Mouse (Mus musculus) CH12.LX (cell line): ENCODE measurements around the gene Fam13a. TPM values are rescaled to one million over a fixed set of nuclear protein-coding genes. Genes with fewer than 3 reads are reported as not detected.

Experiments
- DNase-seq: peaks from one replicate; pipeline ENCODE4 v3.0.0-alpha.2; 2013; ENCODE audit errors: extremely low read depth
- H3K27ac ChIP-seq: 2 replicates; pipeline ENCODE4 v1.5.1; 2012; ENCODE audit warnings: low read depth, mild to moderate bottlenecking, control low read depth, moderate library complexity; ENCODE audit not compliant: insufficient read depth
- H3K27me3 ChIP-seq: replicated peaks from 2 replicates; pipeline ENCODE3; 2012; ENCODE audit warnings: inconsistent platforms
- H3K36me3 ChIP-seq, 2 experiments: replicated peaks in 1 of 2; 2 replicates each; pipeline versions ENCODE3 to v1.6.1; 2012; ENCODE audit warnings: inconsistent platforms in 1 of 2, low read length in 1 of 2, mild to moderate bottlenecking in 1 of 2, mixed read lengths in 1 of 2, moderate library complexity in 1 of 2; ENCODE audit not compliant: control insufficient read depth in 1 of 2, insufficient read depth in 1 of 2
- H3K4me1 ChIP-seq, 2 experiments: 2 replicates each; pipeline ENCODE4 v1.6.1; 2012; ENCODE audit warnings: inconsistent platforms in 1 of 2, moderate library complexity in 1 of 2; ENCODE audit not compliant: insufficient read depth in 2 of 2, control insufficient read depth in 1 of 2
- H3K4me2 ChIP-seq: 2 replicates; pipeline ENCODE4 v1.6.1; 2012; ENCODE audit warnings: low read depth, mild to moderate bottlenecking, control low read depth; ENCODE audit not compliant: poor library complexity, insufficient read depth, severe bottlenecking
- H3K4me3 ChIP-seq, 3 experiments: fragments of 150-350 bp in 1 of 3; sonication (generic) in 1 of 3; replicated peaks in 1 of 3; 2 replicates each; pipeline versions ENCODE3 to v1.5.1; 2011 to 2012; ENCODE audit warnings: low read depth in 2 of 3, low read length in 2 of 3, mild to moderate bottlenecking in 2 of 3, moderate library complexity in 2 of 3, control low read depth in 1 of 3, improper control_type of control experiment in 1 of 3, inconsistent platforms in 1 of 3, mixed read lengths in 1 of 3; ENCODE audit not compliant: poor library complexity in 1 of 3
- H3K79me2 ChIP-seq: replicated peaks from 2 replicates; pipeline ENCODE4 v1.6.1; 2012; ENCODE audit warnings: mild to moderate bottlenecking, moderate library complexity; ENCODE audit not compliant: control insufficient read depth, poor library complexity, insufficient read depth, severe bottlenecking; ENCODE audit errors: extremely low read depth
- H3K9ac ChIP-seq: 2 replicates; pipeline ENCODE4 v1.6.1; 2012; ENCODE audit warnings: low read depth, mild to moderate bottlenecking, control low read depth, moderate library complexity; ENCODE audit not compliant: insufficient read depth
- H3K9me3 ChIP-seq: replicated peaks from 2 replicates; pipeline ENCODE3; 2012; ENCODE audit warnings: low read length, inconsistent platforms, mixed read lengths
- CHD1 ChIP-seq: IDR thresholded peaks from 2 replicates; pipeline ENCODE4 v1.6.1; 2012; ENCODE audit warnings: low read depth, low read length, improper control_type of control experiment, inconsistent platforms
- CHD2 ChIP-seq: IDR thresholded peaks from 2 replicates; pipeline ENCODE4 v1.6.1; 2011; ENCODE audit warnings: low read length, improper control_type of control experiment
- CTCF ChIP-seq, 2 experiments: IDR thresholded peaks in 1 of 2; conservative IDR thresholded peaks in 1 of 2; 2 replicates each; pipeline ENCODE4 v1.5.1; 2011 to 2012; ENCODE audit warnings: low read depth in 2 of 2, low read length in 2 of 2, improper control_type of control experiment in 1 of 2, inconsistent platforms in 1 of 2, mild to moderate bottlenecking in 1 of 2, moderate library complexity in 1 of 2
- ELF1 ChIP-seq: IDR thresholded peaks from 2 replicates; pipeline ENCODE4 v1.6.1; 2014; ENCODE audit warnings: low read depth, mild to moderate bottlenecking, inconsistent platforms, low read length, improper control_type of control experiment
- EP300 ChIP-seq: IDR thresholded peaks from 2 replicates; pipeline ENCODE4 v1.6.1; 2011; ENCODE audit warnings: low read length, improper control_type of control experiment
- GABPA ChIP-seq: IDR thresholded peaks from 2 replicates; pipeline ENCODE4 v1.6.1; 2012; ENCODE audit warnings: low read depth, low read length, improper control_type of control experiment, inconsistent platforms; ENCODE audit not compliant: insufficient replicate concordance
- HCFC1 ChIP-seq: IDR thresholded peaks from 2 replicates; pipeline ENCODE4 v1.6.1; 2012; ENCODE audit warnings: low read depth, mild to moderate bottlenecking, inconsistent platforms, low read length, improper control_type of control experiment
- JUN ChIP-seq: IDR thresholded peaks from 2 replicates; pipeline ENCODE4 v1.6.1; 2011; ENCODE audit warnings: low read depth, mild to moderate bottlenecking, low read length, improper control_type of control experiment, moderate library complexity; ENCODE audit not compliant: insufficient read depth
- JUND ChIP-seq: conservative IDR thresholded peaks from 2 replicates; pipeline ENCODE4 v1.6.1; 2011; ENCODE audit warnings: low read depth, low read length, improper control_type of control experiment
- KAT2A ChIP-seq: IDR thresholded peaks from 2 replicates; pipeline ENCODE4 v1.6.1; 2012; ENCODE audit warnings: low read length, improper control_type of control experiment, inconsistent platforms; ENCODE audit not compliant: insufficient replicate concordance
- MAZ ChIP-seq: IDR thresholded peaks from 2 replicates; pipeline ENCODE4 v1.6.1; 2012; ENCODE audit warnings: low read depth, mild to moderate bottlenecking, inconsistent platforms, low read length, improper control_type of control experiment, moderate library complexity
- MEF2A ChIP-seq: IDR thresholded peaks from 2 replicates; pipeline ENCODE4 v1.6.1; 2014; ENCODE audit warnings: low read depth, mild to moderate bottlenecking, inconsistent platforms, low read length, improper control_type of control experiment, borderline replicate concordance
- NELFE ChIP-seq: IDR thresholded peaks from 2 replicates; pipeline ENCODE4 v1.6.1; 2011; ENCODE audit warnings: low read depth, low read length, improper control_type of control experiment
- PAX5 ChIP-seq: IDR thresholded peaks from 2 replicates; pipeline ENCODE4 v1.6.1; 2012; ENCODE audit warnings: low read length, inconsistent platforms, mixed read lengths
- POLR2AphosphoS2 ChIP-seq: IDR thresholded peaks from 2 replicates; pipeline ENCODE4 v1.6.1; 2011; ENCODE audit warnings: low read depth, low read length, improper control_type of control experiment
- RAD21 ChIP-seq: IDR thresholded peaks from 2 replicates; pipeline ENCODE4 v1.6.1; 2011; ENCODE audit warnings: low read depth, mild to moderate bottlenecking, low read length, improper control_type of control experiment, moderate library complexity
- RCOR1 ChIP-seq: conservative IDR thresholded peaks from 2 replicates; pipeline ENCODE4 v1.6.1; 2012; ENCODE audit warnings: low read depth, mild to moderate bottlenecking, inconsistent platforms, low read length, improper control_type of control experiment
- SIN3A ChIP-seq: IDR thresholded peaks from 2 replicates; pipeline ENCODE4 v1.6.1; 2012; ENCODE audit warnings: low read length, improper control_type of control experiment, inconsistent platforms
- SMC3 ChIP-seq: IDR thresholded peaks from 2 replicates; pipeline ENCODE4 v1.6.1; 2011; ENCODE audit warnings: low read depth, low read length, improper control_type of control experiment
- USF2 ChIP-seq: conservative IDR thresholded peaks from 2 replicates; pipeline ENCODE4 v1.6.1; 2011; ENCODE audit warnings: low read depth, low read length, improper control_type of control experiment
- ZKSCAN1 ChIP-seq: IDR thresholded peaks from 2 replicates; pipeline ENCODE4 v1.6.1; 2012; ENCODE audit warnings: low read depth, inconsistent platforms, low read length, improper control_type of control experiment, borderline replicate concordance
- ZNF384 ChIP-seq: IDR thresholded peaks from 2 replicates; pipeline ENCODE4 v1.6.1; 2012; ENCODE audit warnings: low read depth, low read length, improper control_type of control experiment, inconsistent platforms
- dilution Hi-C: fragments of 300-500 bp; cut with MboI; formaldehyde crosslinking; loops from 2 replicates; pipeline ENCODE4 v1.14.3; 2020; ENCODE audit warnings: low sequenced_read_pairs; ENCODE audit not compliant: extremely low pct_unique_long_range_greater_than_20kb, extremely low pct_ligation_motif_present
- in situ Hi-C: fragments of 300-500 bp; cut with MboI; formaldehyde crosslinking; loops from 3 replicates; pipeline ENCODE4 v1.14.3; 2019; ENCODE audit warnings: low sequenced_read_pairs, low pct_ligation_motif_present, low pct_unique_long_range_greater_than_20kb, mixed read lengths
- polyA plus RNA-seq: library from polyadenylated mRNA; unstranded; fragments of >175 nt; gene quantifications from 2 replicates; pipeline ENCODE4 v1.2.1, GENCODE M21; 2012; ENCODE audit warnings: low read depth; ENCODE audit not compliant: insufficient read length
- total RNA-seq, 2 experiments: library from RNA; depleted of rRNA; stranded (reverse); fragments of 300-350 nt in 1 of 2; fragments of >200 nt in 1 of 2; gene quantifications; 2 replicates each; pipeline ENCODE4 v1.2.3; 2012 to 2014

Gene Fam13a
- total and polyA plus RNA-seq, 3 experiments, result 0.17 to 0.21 TPM; not detected in 1

DNA sequence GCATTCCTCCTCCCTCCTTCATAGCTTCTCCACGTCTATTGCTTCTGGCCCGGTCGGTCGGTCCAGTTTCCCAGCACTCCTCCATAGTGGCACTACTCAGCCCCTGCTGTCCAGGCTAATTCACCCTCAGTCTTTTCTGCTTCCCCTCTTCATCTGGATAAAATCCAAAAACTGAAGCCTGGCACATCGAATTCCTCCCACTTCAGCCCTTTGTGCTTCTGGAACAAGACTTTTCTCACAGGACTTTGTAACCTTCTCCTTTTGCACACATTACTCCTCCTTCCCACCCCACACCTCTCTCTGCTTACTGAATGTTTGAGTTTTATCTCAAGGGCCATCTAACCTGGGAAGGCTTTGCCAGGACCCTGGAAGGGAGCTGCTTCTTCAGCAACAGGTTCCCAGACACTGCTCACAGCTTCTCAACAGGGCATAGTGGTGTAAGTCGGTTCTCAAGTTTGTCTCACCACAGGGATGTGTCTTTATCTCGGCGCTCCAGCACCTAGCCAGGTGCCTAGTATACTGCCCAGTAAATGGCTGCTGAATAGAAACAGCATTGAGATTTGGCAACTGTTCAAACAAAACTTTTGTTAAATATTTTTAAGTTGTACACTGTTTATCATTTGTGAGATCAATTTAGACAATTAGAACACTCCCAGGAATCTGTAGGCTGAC, 10.1 kb downstream of the Fam13a start:
- H3K4me3 ChIP-seq, result no peak overlapping the region
- no peaks in the 10 kb centered on the region for H3K9me3 ChIP-seq
- H3K9ac ChIP-seq, result no peak overlapping the region
- no peak for DNase-seq
- no peak for TF ChIP-seq RCOR1
- no peak for TF ChIP-seq MEF2A
- no peak for TF ChIP-seq NELFE
- TF ChIP-seq ZKSCAN1, result no peak
- no peak for TF ChIP-seq USF2
- TF ChIP-seq JUN, result no peak
- TF ChIP-seq KAT2A, result no peak
- no peak for TF ChIP-seq ZNF384
- no peak for TF ChIP-seq SIN3A
- TF ChIP-seq CHD1, result no peak
- no peak for TF ChIP-seq SMC3
- no peak for TF ChIP-seq GABPA
- TF ChIP-seq PAX5, result no peak
- H3K4me2 ChIP-seq, result no peak overlapping the region
- no peaks in the 10 kb centered on the region for H3K36me3 ChIP-seq
- H3K79me2 ChIP-seq, result no peaks in the 10 kb centered on the region
- dilution Hi-C loops, result no loop called here
- H3K27ac ChIP-seq, result no peak overlapping the region
- H3K4me1 ChIP-seq, result peaks cover 0 to 11% of the 10 kb centered on the region in 2 experiments; a peak in 2 of 4 replicates
- in situ Hi-C loops, result no loop called here
- no peaks in the 10 kb centered on the region for H3K27me3 ChIP-seq

DNA sequence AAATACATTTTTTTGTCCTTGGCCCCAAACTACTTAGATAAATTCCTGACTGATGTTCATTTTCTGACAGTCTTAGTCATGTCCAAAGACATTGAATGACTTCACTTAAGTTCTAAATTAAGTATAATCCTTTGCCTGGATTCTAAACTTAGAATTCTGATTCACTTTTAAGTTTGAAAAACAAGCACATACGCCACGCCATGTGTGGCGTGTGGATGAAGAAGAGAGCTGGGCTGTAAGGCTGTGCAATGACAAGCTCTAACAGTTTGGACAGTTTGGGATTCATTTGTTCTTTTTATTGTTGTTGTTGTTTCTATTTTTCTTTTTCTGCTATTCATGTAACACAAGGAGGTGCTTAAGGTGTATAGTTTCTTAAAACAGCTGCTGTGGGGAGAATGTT, 13.6 kb downstream of the Fam13a start:
- DNase-seq, result no peak
- no peaks in the 10 kb centered on the region for H3K27me3 ChIP-seq
- no peak overlapping the region for H3K4me3 ChIP-seq
- no peak overlapping the region for H3K4me2 ChIP-seq
- no peak overlapping the region for H3K27ac ChIP-seq
- no peak for TF ChIP-seq JUND
- TF ChIP-seq MAZ, result no peak
- TF ChIP-seq KAT2A, result no peak
- no peak for TF ChIP-seq NELFE
- TF ChIP-seq HCFC1, result no peak
- TF ChIP-seq POLR2AphosphoS2, result no peak
- TF ChIP-seq SMC3, result no peak
- no peak for TF ChIP-seq SIN3A
- no peak for TF ChIP-seq CTCF (conservative IDR thresholded peaks at IDR 0.05 in 1 of 2, IDR thresholded peaks at IDR 0.05 in 1 of 2; ENCODE audit: low read depth in 2 of 2, low read length in 2 of 2)
- no peak for TF ChIP-seq USF2
- TF ChIP-seq PAX5, result no peak
- no peak for TF ChIP-seq CHD2
- TF ChIP-seq GABPA, result no peak
- no peak for TF ChIP-seq ELF1
- TF ChIP-seq EP300, result no peak
- no peak for TF ChIP-seq RAD21
- TF ChIP-seq ZKSCAN1, result no peak
- dilution Hi-C loops, result no loop called here
- H3K9me3 ChIP-seq, result no peaks in the 10 kb centered on the region
- no peak overlapping the region for H3K9ac ChIP-seq
- in situ Hi-C loops, result no loop called here
- peaks cover 0 to 11% of the 10 kb centered on the region in 2 experiments; a peak in 2 of 4 replicates for H3K4me1 ChIP-seq
- H3K79me2 ChIP-seq, result no peaks in the 10 kb centered on the region
- no peaks in the 10 kb centered on the region for H3K36me3 ChIP-seq
